Mouse (Mus musculus): ENCODE results near the gene Chst1.
A peak's percentile ranks its signal among the peaks of the same experiment; 100 is the strongest.

Chst1 gene

GRCm38 (mm10) chr2:92599487-92600347 is at the start of gene Chst1:
Gene Chst1 (plus strand): TSS chr2:92599707.
- DNase-seq (ENCODE audit: low read depth, low spot score) = no peak

DNA sequence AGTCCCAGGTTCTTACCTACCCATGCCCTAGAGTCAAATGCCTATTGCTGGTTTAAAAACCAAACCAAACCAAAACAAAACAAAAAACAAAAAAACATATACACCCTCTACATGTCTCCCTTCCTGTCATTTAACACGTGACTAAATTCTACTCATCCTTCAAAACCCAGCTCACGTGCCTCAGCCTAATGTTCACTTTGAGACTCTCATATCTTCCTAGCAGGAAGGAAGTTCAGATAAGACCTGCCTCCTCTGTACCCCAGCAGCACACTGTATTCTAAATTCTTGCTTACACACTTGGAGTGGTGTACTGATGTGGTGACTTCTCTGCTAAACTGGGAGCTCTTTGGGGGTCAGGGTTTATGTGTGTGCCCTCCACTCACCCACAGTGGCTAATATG is 49.5 kb upstream of the Chst1 start:
- no peak for DNase-seq (ENCODE audit: low read depth, low spot score)

- peak; percentile 60 for DNase-seq (ENCODE audit: low read depth, low spot score)
These were observed 45.0 kb upstream of the Chst1 start for GRCm38 (mm10) chr2:92554536-92554935.

DNA sequence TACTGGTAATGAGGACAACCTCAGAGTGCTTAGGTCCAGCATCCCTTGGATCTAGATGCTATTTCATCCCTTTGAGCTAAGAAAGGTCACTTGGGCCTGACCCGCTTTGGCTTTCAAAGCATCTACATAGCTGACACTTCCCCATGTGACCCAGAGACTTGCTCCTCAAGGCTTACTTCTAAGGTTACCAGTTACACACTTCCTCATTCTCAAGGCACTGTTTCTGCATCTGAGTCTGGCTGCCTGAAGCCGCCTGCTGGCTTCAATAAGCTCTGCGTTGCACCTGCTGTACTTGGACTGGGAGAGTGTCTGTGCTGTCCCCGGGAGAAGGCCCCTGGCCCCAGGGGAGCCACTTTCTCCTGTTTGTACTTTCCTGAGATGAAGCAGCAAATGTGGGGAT is 36.6 kb upstream of the Chst1 start:
- DNase-seq (ENCODE audit: low read depth, low spot score) = no peak

DNA sequence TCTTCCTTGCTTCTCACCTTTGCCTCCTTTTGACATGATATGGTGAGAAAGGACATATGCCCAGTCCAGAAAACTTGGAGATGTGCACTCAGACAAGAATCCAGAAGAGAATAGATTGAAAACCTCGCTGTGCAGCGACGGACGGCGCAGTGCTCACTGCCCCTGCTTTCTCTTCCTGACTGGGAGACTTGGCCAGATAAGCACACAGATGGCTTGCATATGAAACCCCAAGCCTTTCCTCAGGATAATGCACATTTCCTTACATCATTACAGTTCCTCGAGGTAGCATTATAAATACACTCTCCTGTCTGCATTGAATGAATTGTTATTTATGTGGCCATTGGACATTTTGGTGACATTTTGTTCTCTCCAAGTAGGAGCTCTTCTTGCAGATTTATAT is 28.9 kb upstream of the Chst1 start:
- no peak for DNase-seq (ENCODE audit: low read depth, low spot score)

GRCm38 (mm10) chr2:92577824-92578223 is 21.7 kb upstream of the Chst1 start:
- DNase-seq (ENCODE audit: low read depth, low spot score) = no peak

GRCm38 (mm10) chr2:92581302-92581701 is 18.2 kb upstream of the Chst1 start:
- no peak for DNase-seq (ENCODE audit: low read depth, low spot score)

DNA sequence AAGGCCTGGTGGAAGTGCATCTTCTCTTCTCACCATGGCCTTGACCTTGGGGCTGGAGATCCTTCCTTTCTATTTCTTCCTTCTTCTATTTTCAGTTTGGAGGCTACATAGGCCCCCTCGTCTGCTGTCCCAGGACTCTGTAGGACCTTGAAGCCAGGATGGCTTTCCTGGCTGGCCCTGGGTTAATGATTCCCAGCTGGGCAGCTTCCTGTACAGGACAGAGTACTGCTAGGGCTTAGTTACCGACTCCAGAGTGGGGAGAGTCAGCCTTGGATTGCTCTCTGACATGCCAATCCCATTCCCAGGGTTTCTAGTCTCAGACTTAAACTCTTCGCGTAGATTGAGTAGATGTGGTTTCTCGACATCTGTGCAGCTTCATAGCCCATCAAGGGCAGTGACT is 16.9 kb upstream of the Chst1 start:
- DNase-seq (ENCODE audit: low read depth, low spot score) = no peak

- DNase-seq (ENCODE audit: low read depth, low spot score) = no peak
These were observed 11.7 kb upstream of the Chst1 start for GRCm38 (mm10) chr2:92587806-92588205.

- no peak for DNase-seq (ENCODE audit: low read depth, low spot score)
These were observed 4.4 kb upstream of the Chst1 start for GRCm38 (mm10) chr2:92594929-92595730.

- peak; percentile 47 for DNase-seq (ENCODE audit: low read depth, low spot score)
These were observed 2.2 kb upstream of the Chst1 start for GRCm38 (mm10) chr2:92597291-92597690.

DNA sequence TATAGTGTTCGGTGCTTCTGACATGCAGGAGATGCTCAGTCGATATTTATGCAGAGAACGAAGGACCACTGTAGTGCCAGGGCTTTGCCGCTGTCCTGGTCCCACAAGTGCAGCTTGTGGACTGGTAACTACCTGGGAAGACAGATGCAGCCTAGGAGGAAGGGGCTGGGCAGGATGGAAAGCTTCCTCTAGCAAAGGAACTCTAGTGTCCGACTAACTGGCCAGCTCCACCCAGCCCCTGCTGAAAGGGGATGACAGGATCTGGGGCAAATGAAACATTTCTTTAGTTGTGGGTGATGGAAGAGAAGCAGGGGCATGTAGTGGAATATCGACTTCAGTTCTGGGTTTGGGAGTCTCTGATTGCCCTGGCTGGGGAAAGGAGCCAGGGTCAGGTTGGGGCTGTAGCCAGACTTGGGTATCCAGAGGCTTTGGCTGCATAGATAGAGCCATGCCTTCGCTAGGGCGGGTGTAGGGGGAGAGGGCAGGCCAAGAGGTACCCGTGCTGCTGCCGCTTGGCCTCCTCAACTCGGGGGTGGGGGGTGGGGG is 493 bp upstream of the Chst1 start:
- DNase-seq (ENCODE audit: low read depth, low spot score) = no peak

DNA sequence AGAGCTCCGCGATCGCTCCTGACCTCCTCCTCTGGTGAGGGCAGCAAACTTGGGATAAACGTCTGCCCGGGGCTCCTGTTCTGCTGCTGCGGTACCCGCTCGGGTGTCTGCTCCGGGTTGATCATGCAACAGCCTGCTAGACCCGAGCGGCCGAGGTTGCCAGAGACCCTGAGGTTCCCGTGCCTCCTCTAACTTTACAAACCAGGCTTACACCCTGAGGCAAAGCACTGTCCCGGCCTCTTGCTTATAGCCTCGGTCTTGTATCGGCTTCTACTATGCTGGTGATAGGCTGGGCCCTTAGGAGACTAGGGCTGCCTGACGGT is 802 bp downstream of the Chst1 start:
- DNase-seq (ENCODE audit: low read depth, low spot score) = no peak

- DNase-seq (ENCODE audit: low read depth, low spot score) = no peak
These were observed 1.7 kb downstream of the Chst1 start for GRCm38 (mm10) chr2:92601246-92601645.

DNA sequence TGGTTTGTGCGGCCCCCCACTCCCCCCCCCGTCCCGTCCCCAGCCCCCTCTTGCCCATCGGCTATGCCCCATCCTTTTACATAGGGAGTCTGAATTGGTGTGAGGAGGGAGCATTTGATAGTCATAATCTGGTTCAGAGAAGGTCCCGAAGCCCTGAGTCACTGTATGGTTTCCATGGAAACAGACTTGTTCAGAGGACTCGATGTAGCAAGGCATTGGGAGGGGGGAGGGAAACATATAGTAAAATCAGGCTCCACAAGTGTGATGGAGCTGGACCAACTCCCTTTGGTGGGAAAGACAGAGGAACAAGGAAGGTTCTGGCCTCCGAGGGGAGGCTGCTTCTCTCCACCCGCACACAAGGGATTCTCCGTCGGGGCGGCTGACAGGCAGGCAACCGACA is 2.6 kb downstream of the Chst1 start:
- DNase-seq (ENCODE audit: low read depth, low spot score) = peak; percentile 42

DNA sequence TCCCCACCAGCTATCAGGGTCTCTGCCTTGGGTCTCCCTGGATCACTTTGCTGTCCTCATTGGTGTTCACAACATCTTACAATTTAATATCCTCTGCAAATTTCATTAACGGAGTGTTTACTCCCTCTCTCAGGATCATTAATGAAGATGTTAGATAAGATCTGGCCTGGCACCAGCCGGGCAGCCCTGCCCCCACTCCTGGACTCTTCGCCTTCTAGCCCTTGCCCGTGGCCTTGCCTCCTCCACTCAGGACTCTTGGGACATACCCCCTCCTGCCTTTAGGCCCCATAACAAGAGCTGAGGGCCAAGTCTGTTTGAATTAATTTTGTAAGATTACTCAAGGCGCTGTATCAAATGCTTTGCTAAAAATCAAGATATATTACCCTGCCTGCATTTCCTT is 4.1 kb downstream of the Chst1 start:
- no peak for DNase-seq (ENCODE audit: low read depth, low spot score)

DNA sequence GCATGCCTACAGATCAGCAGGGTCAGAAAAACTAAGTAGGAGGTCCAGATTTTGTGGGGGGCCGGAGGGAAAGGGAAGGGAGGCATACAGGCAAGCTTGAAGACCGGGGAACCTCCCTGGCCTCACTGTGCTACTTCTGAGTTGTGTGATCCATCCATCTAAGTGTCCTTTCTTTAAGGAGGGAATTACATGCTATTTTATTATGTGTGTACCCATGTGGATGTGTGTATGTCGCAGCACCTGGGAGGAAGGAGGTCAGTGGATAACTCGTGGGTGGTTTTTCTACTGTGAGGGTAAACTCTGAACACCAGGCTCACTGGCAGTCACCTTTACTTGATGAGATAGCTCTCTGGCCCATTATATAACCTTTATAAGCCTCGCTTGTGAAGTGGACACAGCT is 5.1 kb downstream of the Chst1 start:
- no peak for DNase-seq (ENCODE audit: low read depth, low spot score)

DNA sequence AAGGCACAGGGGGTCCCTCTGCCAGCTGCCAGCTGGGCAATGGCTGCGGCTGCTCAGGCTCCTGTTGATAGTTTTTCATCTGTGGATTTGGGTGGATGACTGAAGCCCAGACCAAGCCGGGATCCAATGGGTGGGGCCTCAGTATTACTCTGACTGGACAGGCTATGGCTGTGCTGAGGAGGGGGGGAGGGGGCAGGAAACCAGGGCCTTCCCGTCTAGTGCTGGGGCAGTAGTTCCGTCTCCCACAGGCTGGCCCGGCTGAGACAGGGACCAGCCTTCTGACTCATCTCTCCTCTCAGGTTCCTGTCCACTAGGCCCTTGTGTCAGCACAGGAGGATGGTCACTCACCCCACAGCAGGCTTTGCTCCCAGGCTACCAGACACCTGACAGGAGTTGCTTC is 6.5 kb downstream of the Chst1 start:
- DNase-seq (ENCODE audit: low read depth, low spot score) = no peak

GRCm38 (mm10) chr2:92607153-92607552 is 7.6 kb downstream of the Chst1 start:
- DNase-seq (ENCODE audit: low read depth, low spot score) = no peak

GRCm38 (mm10) chr2:92607592-92607991 is 8.1 kb downstream of the Chst1 start:
- no peak for DNase-seq (ENCODE audit: low read depth, low spot score)

- no peak for DNase-seq (ENCODE audit: low read depth, low spot score)
These were observed 8.6 kb downstream of the Chst1 start for GRCm38 (mm10) chr2:92608013-92608619.

Measured in ES-CJ7 (cell line).